Mouse (Mus musculus): Measurements from ENCODE around the gene Peli3. TPM values are rescaled to one million over a fixed set of nuclear protein-coding genes. Genes with fewer than 3 reads are reported as not detected.

Gene Peli3
- total and polyA plus RNA-seq, 3 experiments: 0.08 to 0.33 TPM; not detected in 1

GRCm38 (mm10) chr19:4916827-4917226 lies 26.1 kb downstream of the Peli3 start:
- H3K79me2 ChIP-seq (ENCODE audit: control insufficient read depth, insufficient read depth, low read length, poor library complexity): no peaks in the 10 kb centered on the region
- H3K4me3 ChIP-seq (ENCODE audit: control insufficient read depth in 1 of 2, insufficient read depth in 1 of 2, low read depth in 2 of 2, low read length in 2 of 2): no peak overlapping the region
- no peak overlapping the region for H3K9ac ChIP-seq (ENCODE audit: control insufficient read depth, low read depth, low read length, poor library complexity, severe bottlenecking)
- no peaks in the 10 kb centered on the region for H3K27me3 ChIP-seq (ENCODE audit: control insufficient read depth in 1 of 2, insufficient read depth in 2 of 2, low read length in 2 of 2)
- H3K9me3 ChIP-seq (replicated peaks; ENCODE audit: insufficient read depth, low read length): no peaks in the 10 kb centered on the region
- H3K4me1 ChIP-seq (ENCODE audit: control insufficient read depth in 1 of 2, insufficient read depth in 2 of 2, low read length in 2 of 2): no peaks in the 10 kb centered on the region
- H3K27ac ChIP-seq (ENCODE audit: control insufficient read depth, low read depth, low read length): no peak overlapping the region
- H3K36me3 ChIP-seq (ENCODE audit: control insufficient read depth in 1 of 2, insufficient read depth in 2 of 2, low read length in 2 of 2): peaks cover 0 to 2% of the 10 kb centered on the region in 2 experiments; a peak in 1 of 4 replicates
- DNase-seq (ENCODE audit: low read depth, low spot score): no peak
- TF ChIP-seq ZC3H11A (IDR thresholded peaks at IDR 0.05; ENCODE audit: low read depth, low read length) (no peak), USF2 (IDR thresholded peaks at IDR 0.05; ENCODE audit: borderline replicate concordance in 1 of 2, insufficient read depth in 1 of 2, low read depth in 1 of 2, low read length in 2 of 2) (no peak), ZMIZ1 (IDR thresholded peaks at IDR 0.05; ENCODE audit: low read depth, low read length) (no peak), SMC3 (IDR thresholded peaks at IDR 0.05; ENCODE audit: low read depth, low read length) (no peak), JUND (IDR thresholded peaks at IDR 0.05; ENCODE audit: low read depth, low read length) (no peak), BHLHE40 (IDR thresholded peaks at IDR 0.05; ENCODE audit: borderline replicate concordance, low read depth, low read length) (no peak), MAX (IDR thresholded peaks at IDR 0.05; ENCODE audit: low read length) (no peak), USF1 (IDR thresholded peaks at IDR 0.05; ENCODE audit: low read depth, low read length) (no peak), UBTF (IDR thresholded peaks at IDR 0.05; ENCODE audit: borderline replicate concordance, insufficient read depth, low read depth, low read length) (no peak), MAFK (IDR thresholded peaks at IDR 0.05; ENCODE audit: borderline replicate concordance, low read depth, low read length) (no peak)

GRCm38 (mm10) chr19:4915924-4916603 lies 26.9 kb downstream of the Peli3 start:
- TF ChIP-seq USF2 (IDR thresholded peaks at IDR 0.05; ENCODE audit: borderline replicate concordance in 1 of 2, insufficient read depth in 1 of 2, low read depth in 1 of 2, low read length in 2 of 2) (no peak), HCFC1 (IDR thresholded peaks at IDR 0.05; ENCODE audit: low read depth, low read length) (no peak), POLR2AphosphoS5 (IDR thresholded peaks at IDR 0.05; ENCODE audit: borderline replicate concordance, low read depth, low read length) (no peak), NELFE (IDR thresholded peaks at IDR 0.05; ENCODE audit: low read depth, low read length) (no peak), RCOR1 (IDR thresholded peaks at IDR 0.05; ENCODE audit: low read depth, low read length) (no peak), MAX (IDR thresholded peaks at IDR 0.05; ENCODE audit: low read length) (no peak), CTCF (IDR thresholded peaks at IDR 0.05 in 2 of 3, conservative IDR thresholded peaks at IDR 0.05 in 1 of 3; ENCODE audit: control insufficient read depth in 1 of 3, insufficient read depth in 1 of 3, low read depth in 2 of 3, low read length in 3 of 3, poor library complexity in 1 of 3, severe bottlenecking in 1 of 3) (no peak)
- Histone ChIP-seq H3K27me3 (ENCODE audit: control insufficient read depth in 1 of 2, insufficient read depth in 2 of 2, low read length in 2 of 2) (no peaks in the 10 kb centered on the region), H3K9ac (ENCODE audit: control insufficient read depth, low read depth, low read length, poor library complexity, severe bottlenecking) (no peak overlapping the region), H3K4me1 (ENCODE audit: control insufficient read depth in 1 of 2, insufficient read depth in 2 of 2, low read length in 2 of 2) (no peaks in the 10 kb centered on the region), H3K27ac (ENCODE audit: control insufficient read depth, low read depth, low read length) (no peak overlapping the region), H3K36me3 (ENCODE audit: control insufficient read depth in 1 of 2, insufficient read depth in 2 of 2, low read length in 2 of 2) (peaks cover 0 to 2% of the 10 kb centered on the region in 2 experiments; a peak in 1 of 4 replicates), H3K9me3 (replicated peaks; ENCODE audit: insufficient read depth, low read length) (no peaks in the 10 kb centered on the region), H3K79me2 (ENCODE audit: control insufficient read depth, insufficient read depth, low read length, poor library complexity) (no peaks in the 10 kb centered on the region), H3K4me3 (ENCODE audit: control insufficient read depth in 1 of 2, insufficient read depth in 1 of 2, low read depth in 2 of 2, low read length in 2 of 2) (no peak overlapping the region)
- no peak for DNase-seq (ENCODE audit: low read depth, low spot score)

All from MEL (cell line).